Mouse (Mus musculus) hindbrain, embryonic 10.5 days (tissue): Measurements from ENCODE around the gene Ghrhr. TPM values are rescaled to one million over a fixed set of nuclear protein-coding genes. Genes with fewer than 3 reads are reported as not detected.

Experiments
- DNase-seq: peaks from one replicate; pipeline ENCODE4 v3.0.0-alpha.2; 2017; ENCODE audit warnings: low spot score
- H3K27ac ChIP-seq: fragments of 300-500 bp; sonication (generic); 2 replicates; pipeline ENCODE4 v1.5.1; 2016; ENCODE audit warnings: mild to moderate bottlenecking, moderate library complexity
- H3K27me3 ChIP-seq: fragments of 300-500 bp; sonication (generic); 2 replicates; pipeline ENCODE4 v1.6.1; 2016; ENCODE audit warnings: mild to moderate bottlenecking; ENCODE audit not compliant: poor library complexity, insufficient read depth, severe bottlenecking
- H3K36me3 ChIP-seq: fragments of 300-500 bp; sonication (generic); 2 replicates; pipeline ENCODE4 v1.6.1; 2016; ENCODE audit warnings: mild to moderate bottlenecking, moderate library complexity
- H3K4me1 ChIP-seq: fragments of 300-500 bp; sonication (generic); replicated peaks from 2 replicates; pipeline ENCODE4 v1.6.1; 2016; ENCODE audit warnings: mild to moderate bottlenecking
- H3K4me3 ChIP-seq: fragments of 300-500 bp; sonication (generic); 2 replicates; pipeline ENCODE4 v1.5.1; 2016; ENCODE audit warnings: mild to moderate bottlenecking, moderate library complexity
- H3K9me3 ChIP-seq: fragments of 300-500 bp; sonication (generic); 2 replicates; pipeline ENCODE4 v1.6.1; 2016; ENCODE audit warnings: mild to moderate bottlenecking, moderate library complexity
- WGBS: fragments of 180-500 bp; shearing (Covaris S2); methylation state at CpG from one replicate; pipeline ENCODE4 v1.1.7; 2016; 5-methylcytosine and 5-hydroxymethylcytosine counted together
- polyA plus RNA-seq: library from polyadenylated mRNA; unstranded; fragments of >200 nt; fragmentation: Nextera tagmentation; extraction: Ambion mirVana; gene quantifications from 2 replicates; pipeline ENCODE4 v1.2.1, GENCODE M21; 2016

Ghrhr gene
- polyA plus RNA-seq, 1 experiment from 2014 or later = not detected

- Histone ChIP-seq H3K4me1 (peaks cover 46% of the 10 kb centered on the region), H3K9me3 (no peaks in the 10 kb centered on the region), H3K4me3 (no peak overlapping the region), H3K27ac (peak overlapping the region; percentile 81), H3K27me3 (no peaks in the 10 kb centered on the region), H3K36me3 (no peaks in the 10 kb centered on the region)
- DNase-seq = peak; percentile 68
- 52% methylated on average over 8 of the region's 8 CpGs for WGBS
These were observed 59.4 kb downstream of the Ghrhr start for GRCm38 (mm10) chr6:55435266-55436159.

GRCm38 (mm10) chr6:55437919-55438318, 61.8 kb downstream of the Ghrhr start:
- DNase-seq = no peak
- no peak overlapping the region for H3K4me3 ChIP-seq
- H3K36me3 ChIP-seq = no peaks in the 10 kb centered on the region
- peak overlapping the region; percentile 69 for H3K27ac ChIP-seq
- H3K4me1 ChIP-seq = peaks cover 46% of the 10 kb centered on the region
- H3K27me3 ChIP-seq = peaks cover 3% of the 10 kb centered on the region; the same call in 1 of the 2 replicates
- no peaks in the 10 kb centered on the region for H3K9me3 ChIP-seq
- WGBS = 66% methylated on average over 3 of the region's 3 CpGs

Other genes with a start within 250 kb of the Ghrhr start
- 0.24 and 0.62 TPM in 2 replicates for gene Crhr2, start 243.3 kb upstream of the Ghrhr start, polyA plus RNA-seq
- 1.9 and 2.5 TPM in 2 replicates for gene Inmt, start 201.3 kb upstream of the Ghrhr start, polyA plus RNA-seq
- gene Mindy4, start 172.9 kb upstream of the Ghrhr start, polyA plus RNA-seq = 17.2 and 17.8 TPM in 2 replicates
- gene Aqp1, start 39.9 kb upstream of the Ghrhr start, polyA plus RNA-seq = 0.60 and 2.3 TPM in 2 replicates
- 31.4 and 32.4 TPM in 2 replicates for gene Adcyap1r1, start 75.7 kb downstream of the Ghrhr start, polyA plus RNA-seq